Mouse (Mus musculus): ENCODE results near the gene a. TPM values are rescaled to one million over a fixed set of nuclear protein-coding genes. Genes with fewer than 3 reads are reported as not detected.

a gene
- polyA plus RNA-seq, 1 experiment from 2014 or later = 0.32 TPM

- H3K36me3 ChIP-seq = no peaks in the 10 kb centered on the region
- H3K9me3 ChIP-seq = no peaks in the 10 kb centered on the region
- no peak overlapping the region for H3K9ac ChIP-seq
- ATAC-seq (ENCODE audit: extremely low read depth, insufficient number of reproducible peaks, low FRiP score, low TSS enrichment) = no peak
- no peak overlapping the region for H3K4me2 ChIP-seq
- peaks cover 22% of the 10 kb centered on the region for H3K4me1 ChIP-seq
- H3K27me3 ChIP-seq (replicated peaks) = no peaks in the 10 kb centered on the region
- WGBS = 51% methylated on average over 3 of the region's 3 CpGs
- no peak overlapping the region for H3K27ac ChIP-seq (replicated peaks)
- H3K4me3 ChIP-seq = no peak overlapping the region
Measured at GRCm38 (mm10) chr2:154785284-154785683, 5.9 kb upstream of the a start.

GRCm38 (mm10) chr2:154786187-154786586, 5.0 kb upstream of the a start:
- no peak overlapping the region for H3K4me3 ChIP-seq
- H3K36me3 ChIP-seq = no peaks in the 10 kb centered on the region
- no peak overlapping the region for H3K4me2 ChIP-seq
- no peak overlapping the region for H3K9ac ChIP-seq
- no peak for ATAC-seq (ENCODE audit: extremely low read depth, insufficient number of reproducible peaks, low FRiP score, low TSS enrichment)
- no peaks in the 10 kb centered on the region for H3K27me3 ChIP-seq (replicated peaks)
- H3K27ac ChIP-seq (replicated peaks) = no peak overlapping the region
- peaks cover 22% of the 10 kb centered on the region for H3K4me1 ChIP-seq
- H3K9me3 ChIP-seq = no peaks in the 10 kb centered on the region
- 36% methylated on average over 3 of the region's 3 CpGs for whole genome bisulfite sequencing

GRCm38 (mm10) chr2:154786776-154787175, 4.4 kb upstream of the a start:
- WGBS = 74% methylated on average over 11 of the region's 11 CpGs

GRCm38 (mm10) chr2:154789381-154789780, 1.8 kb upstream of the a start:
- no peaks in the 10 kb centered on the region; the same call in 1 of the 2 replicates for H3K36me3 ChIP-seq
- H3K4me1 ChIP-seq = peaks cover 43% of the 10 kb centered on the region
- H3K9ac ChIP-seq = no peak overlapping the region
- no peak overlapping the region for H3K4me3 ChIP-seq
- 59% methylated on average over 6 of the region's 6 CpGs for WGBS
- H3K9me3 ChIP-seq = no peaks in the 10 kb centered on the region
- H3K4me2 ChIP-seq = peak overlapping the region; percentile 95
- no peak overlapping the region for H3K27ac ChIP-seq (replicated peaks)
- ATAC-seq (ENCODE audit: extremely low read depth, insufficient number of reproducible peaks, low FRiP score, low TSS enrichment) = no peak
- H3K27me3 ChIP-seq (replicated peaks) = no peaks in the 10 kb centered on the region

More at GRCm38 (mm10) chr2:154786776-154787175, 4.4 kb upstream of the a start:
- no peaks in the 10 kb centered on the region for H3K36me3 ChIP-seq
- no peak overlapping the region for H3K9ac ChIP-seq
- H3K4me1 ChIP-seq = peaks cover 22% of the 10 kb centered on the region
- ATAC-seq (ENCODE audit: extremely low read depth, insufficient number of reproducible peaks, low FRiP score, low TSS enrichment) = no peak
- no peak overlapping the region for H3K4me3 ChIP-seq
- no peak overlapping the region for H3K4me2 ChIP-seq
- H3K27ac ChIP-seq (replicated peaks) = no peak overlapping the region
- no peaks in the 10 kb centered on the region for H3K9me3 ChIP-seq
- no peaks in the 10 kb centered on the region for H3K27me3 ChIP-seq (replicated peaks)

DNA sequence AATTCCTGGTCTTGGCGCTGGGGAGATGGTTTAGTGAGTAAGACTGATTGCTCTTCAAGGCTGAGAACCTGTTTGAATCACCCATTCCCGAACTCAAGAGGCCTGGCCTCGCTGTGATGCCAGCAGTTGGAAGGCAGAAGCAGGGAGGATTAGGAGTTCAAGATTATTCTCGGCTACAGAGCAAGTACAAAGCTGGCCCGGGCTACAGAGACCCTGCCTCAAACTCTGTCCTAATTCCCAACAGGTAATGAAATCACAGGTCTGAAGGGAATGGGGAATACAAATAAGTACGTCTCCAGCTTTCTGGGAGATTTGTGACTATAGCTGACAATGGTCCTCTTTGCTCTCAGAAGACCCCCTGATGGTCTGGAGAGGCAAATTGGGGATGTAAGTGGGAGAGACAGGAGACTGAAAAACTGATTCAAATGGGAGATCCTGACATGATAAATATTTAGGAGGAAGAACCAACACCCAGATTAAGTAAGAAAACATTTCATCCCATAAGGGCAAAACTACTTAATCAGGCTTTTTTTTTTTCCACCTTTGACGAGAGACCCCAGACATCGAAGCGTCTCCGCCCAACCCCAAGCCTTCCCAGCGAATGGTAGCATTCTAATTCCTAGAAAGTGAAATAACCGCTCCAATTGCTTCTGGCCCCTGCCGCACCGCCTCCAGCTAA, 1.1 kb upstream of the a start:
- 7% methylated on average over 14 of the region's 14 CpGs for WGBS
- H3K27me3 ChIP-seq (replicated peaks) = no peaks in the 10 kb centered on the region
- no peaks in the 10 kb centered on the region for H3K9me3 ChIP-seq
- H3K4me3 ChIP-seq = peak overlapping the region; percentile 97
- H3K4me2 ChIP-seq = peak overlapping the region; percentile 95
- H3K27ac ChIP-seq (replicated peaks) = peak overlapping the region; percentile 43
- peak overlapping the region; percentile 66 for H3K9ac ChIP-seq
- no peaks in the 10 kb centered on the region; the same call in 1 of the 2 replicates for H3K36me3 ChIP-seq
- ATAC-seq (ENCODE audit: extremely low read depth, insufficient number of reproducible peaks, low FRiP score, low TSS enrichment) = no peak
- peaks cover 51% of the 10 kb centered on the region for H3K4me1 ChIP-seq

- peaks cover 54% of the 10 kb centered on the region for H3K4me1 ChIP-seq
- H3K9ac ChIP-seq = peak overlapping the region; percentile 91
- under 1% methylated on average over 67 of the region's 67 CpGs for WGBS
- H3K27me3 ChIP-seq (replicated peaks) = no peaks in the 10 kb centered on the region
- no peaks in the 10 kb centered on the region for H3K9me3 ChIP-seq
- no peaks in the 10 kb centered on the region; the same call in 1 of the 2 replicates for H3K36me3 ChIP-seq
- H3K4me3 ChIP-seq = peak overlapping the region; percentile 97
- H3K4me2 ChIP-seq = peak overlapping the region; percentile 95
- peak; percentile 16; the same call in 1 of the 2 replicates for ATAC-seq (ENCODE audit: extremely low read depth, insufficient number of reproducible peaks, low FRiP score, low TSS enrichment)
- H3K27ac ChIP-seq (replicated peaks) = peak overlapping the region; percentile 99
Measured at GRCm38 (mm10) chr2:154791661-154792642, 750 bp downstream of the a start.

DNA sequence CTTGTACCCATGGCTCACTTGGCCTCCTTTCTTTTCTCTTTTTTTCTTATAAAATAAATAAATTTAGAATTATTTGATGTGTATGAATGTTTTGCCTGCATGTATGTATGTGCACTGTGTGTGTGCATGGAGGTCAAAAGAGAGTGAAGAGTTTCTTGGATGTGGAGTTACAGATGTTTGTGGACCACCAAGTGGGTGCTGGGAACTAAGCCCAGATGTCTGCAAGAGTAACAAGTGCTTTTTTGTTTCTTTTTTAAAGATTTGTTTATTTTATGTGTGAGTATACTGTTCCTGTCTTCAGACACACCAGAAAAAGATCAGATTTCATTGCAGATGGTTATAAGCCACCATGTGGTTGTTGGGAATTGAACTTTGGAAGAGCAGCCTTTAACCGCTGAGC, 12.2 kb downstream of the a start:
- Histone ChIP-seq H3K27ac (replicated peaks) (no peak overlapping the region), H3K9me3 (no peaks in the 10 kb centered on the region), H3K4me1 (peaks cover 58% of the 10 kb centered on the region), H3K4me3 (no peak overlapping the region), H3K4me2 (no peak overlapping the region), H3K9ac (no peak overlapping the region), H3K27me3 (replicated peaks) (no peaks in the 10 kb centered on the region), H3K36me3 (peaks cover 8% of the 10 kb centered on the region; the same call in 1 of the 2 replicates)
- 89% methylated on average over 1 of the region's 1 CpGs for WGBS
- ATAC-seq (ENCODE audit: extremely low read depth, insufficient number of reproducible peaks, low FRiP score, low TSS enrichment) = no peak

GRCm38 (mm10) chr2:154803845-154804244, 12.6 kb downstream of the a start:
- H3K9me3 ChIP-seq = no peaks in the 10 kb centered on the region
- ATAC-seq (ENCODE audit: extremely low read depth, insufficient number of reproducible peaks, low FRiP score, low TSS enrichment) = no peak
- no peak overlapping the region for H3K27ac ChIP-seq (replicated peaks)
- no peak overlapping the region for H3K4me3 ChIP-seq
- 58% methylated on average over 4 of the region's 4 CpGs for whole genome bisulfite sequencing
- no peak overlapping the region for H3K4me2 ChIP-seq
- no peaks in the 10 kb centered on the region for H3K27me3 ChIP-seq (replicated peaks)
- peaks cover 8% of the 10 kb centered on the region; the same call in 1 of the 2 replicates for H3K36me3 ChIP-seq
- peaks cover 60% of the 10 kb centered on the region for H3K4me1 ChIP-seq
- H3K9ac ChIP-seq = no peak overlapping the region

DNA sequence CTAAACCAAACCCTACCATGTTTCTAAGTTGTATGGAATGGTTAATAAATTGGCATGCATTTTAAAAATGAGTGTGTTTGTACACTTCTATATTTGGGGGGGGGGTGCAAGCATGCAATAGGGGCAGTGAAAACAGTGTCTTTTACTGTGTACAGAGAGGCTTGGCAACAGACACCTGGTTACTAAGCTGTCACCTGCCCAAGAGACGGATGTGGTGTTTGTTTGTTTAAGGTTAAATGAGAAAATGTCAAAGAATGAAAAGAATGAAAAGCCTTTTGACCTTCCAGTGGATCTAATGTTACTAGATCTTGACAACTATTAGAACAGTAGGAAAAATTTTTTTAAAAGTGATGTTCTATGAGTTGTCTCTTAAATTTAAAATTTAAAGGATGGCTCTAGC, 16.5 kb downstream of the a start:
- ATAC-seq (ENCODE audit: extremely low read depth, insufficient number of reproducible peaks, low FRiP score, low TSS enrichment) = no peak
- Histone ChIP-seq H3K4me3 (no peak overlapping the region), H3K9me3 (no peaks in the 10 kb centered on the region), H3K4me2 (no peak overlapping the region), H3K27me3 (replicated peaks) (no peaks in the 10 kb centered on the region), H3K9ac (no peak overlapping the region), H3K36me3 (no peaks in the 10 kb centered on the region), H3K4me1 (peaks cover 97% of the 10 kb centered on the region), H3K27ac (replicated peaks) (no peak overlapping the region)
- 69% methylated on average over 1 of the region's 1 CpGs for WGBS

- H3K36me3 ChIP-seq = no peaks in the 10 kb centered on the region
- no peak overlapping the region for H3K4me2 ChIP-seq
- H3K27me3 ChIP-seq (replicated peaks) = no peaks in the 10 kb centered on the region
- H3K9me3 ChIP-seq = no peaks in the 10 kb centered on the region
- no peak overlapping the region for H3K4me3 ChIP-seq
- no peak for ATAC-seq (ENCODE audit: extremely low read depth, insufficient number of reproducible peaks, low FRiP score, low TSS enrichment)
- peaks cover 83% of the 10 kb centered on the region for H3K4me1 ChIP-seq
- H3K27ac ChIP-seq (replicated peaks) = peak overlapping the region; percentile 34
- WGBS = 91% methylated on average over 1 of the region's 1 CpGs
- 0 out of 2 replicates have a peak overlapping the region, but pooled peaks have one; percentile 0 for H3K9ac ChIP-seq
Measured at GRCm38 (mm10) chr2:154809107-154809762, 18.0 kb downstream of the a start.

DNA sequence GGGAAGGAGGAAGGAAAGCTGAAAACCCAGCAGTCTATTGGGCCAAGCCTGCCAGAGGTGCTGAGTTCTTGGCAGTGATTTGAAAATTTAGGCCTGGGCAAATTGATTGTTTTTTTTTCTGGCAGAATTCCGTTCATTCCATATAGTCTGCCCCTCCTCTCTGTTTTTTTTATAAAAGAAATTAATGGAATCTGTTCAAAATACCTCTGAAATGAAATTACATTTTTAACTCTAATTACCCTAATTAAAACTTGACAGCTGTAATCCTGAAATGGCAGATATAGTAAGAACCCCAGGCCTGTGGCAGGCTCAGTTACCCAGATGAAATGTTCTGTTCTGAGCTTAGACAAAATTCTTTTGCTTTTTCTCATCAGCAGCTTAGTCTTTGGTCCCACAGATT, 19.6 kb downstream of the a start:
- Histone ChIP-seq H3K4me3 (no peak overlapping the region), H3K9me3 (no peaks in the 10 kb centered on the region), H3K4me1 (peaks cover 71% of the 10 kb centered on the region), H3K27me3 (replicated peaks) (no peaks in the 10 kb centered on the region), H3K36me3 (no peaks in the 10 kb centered on the region), H3K27ac (replicated peaks) (no peak overlapping the region), H3K4me2 (no peak overlapping the region), H3K9ac (no peak overlapping the region)
- ATAC-seq (ENCODE audit: extremely low read depth, insufficient number of reproducible peaks, low FRiP score, low TSS enrichment) = no peak
- 59% methylated on average over 1 of the region's 1 CpGs for WGBS

All from heart, embryonic 13.5 days (tissue).